Mouse (Mus musculus): Measurements from ENCODE around the gene Ubald2. TPM values are rescaled to one million over a fixed set of nuclear protein-coding genes. Genes with fewer than 3 reads are reported as not detected.

Ubald2 gene
- polyA plus RNA-seq (2014; fragmentation: Illumina TruSeq; extraction: RNeasy Lipid Tissue Mini Kit (QIAGEN cat#74804); ENCODE audit: low replicate concordance): 7.6 TPM

DNA sequence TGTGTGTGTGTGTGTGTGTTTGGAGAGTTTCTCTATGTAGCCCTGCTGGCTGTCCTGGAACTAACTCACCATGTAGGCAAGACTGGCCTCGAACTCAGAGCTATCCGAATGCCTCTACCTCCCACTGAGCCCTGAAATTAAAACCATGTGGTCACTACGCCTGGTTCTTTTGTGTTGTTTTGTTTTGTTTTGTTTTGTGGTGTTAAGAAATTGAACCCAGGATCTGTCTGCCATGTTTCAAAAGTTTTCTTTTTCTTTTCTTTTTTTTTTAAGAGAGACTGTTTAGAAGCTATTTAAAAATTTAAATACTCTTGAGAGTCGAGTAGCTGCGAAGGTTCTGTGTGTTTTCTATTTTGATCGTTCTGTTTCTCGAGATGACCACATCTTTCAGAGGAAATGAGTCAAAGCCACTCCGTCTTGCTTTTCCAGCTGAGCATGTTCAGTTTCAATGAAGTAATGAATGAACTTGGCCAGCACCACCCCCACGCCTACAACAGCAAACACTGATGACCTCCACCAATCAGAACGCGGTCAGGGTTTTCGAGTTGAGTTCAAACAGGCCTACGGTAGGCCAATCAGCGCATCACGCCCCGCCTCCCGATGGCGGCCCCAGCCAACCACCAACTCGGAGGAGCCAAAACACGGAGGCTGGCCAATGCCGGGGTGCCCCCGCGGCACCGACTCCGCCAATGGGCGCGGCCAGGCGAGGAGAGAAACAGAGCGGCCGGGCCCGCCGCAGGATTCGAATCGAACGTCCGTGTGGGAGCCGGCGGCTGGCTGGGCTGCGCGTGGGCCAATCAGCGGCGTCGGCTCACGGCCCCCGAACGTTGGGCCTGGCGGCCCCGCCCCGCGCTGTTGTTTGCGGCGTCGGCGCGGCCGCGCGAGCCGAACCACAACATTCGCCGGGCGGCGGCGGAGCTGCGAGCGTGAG is at the start of gene Ubald2:
Gene Ubald2 (plus strand): TSS at position 739 of the 931 bp plus-strand sequence.

DNA sequence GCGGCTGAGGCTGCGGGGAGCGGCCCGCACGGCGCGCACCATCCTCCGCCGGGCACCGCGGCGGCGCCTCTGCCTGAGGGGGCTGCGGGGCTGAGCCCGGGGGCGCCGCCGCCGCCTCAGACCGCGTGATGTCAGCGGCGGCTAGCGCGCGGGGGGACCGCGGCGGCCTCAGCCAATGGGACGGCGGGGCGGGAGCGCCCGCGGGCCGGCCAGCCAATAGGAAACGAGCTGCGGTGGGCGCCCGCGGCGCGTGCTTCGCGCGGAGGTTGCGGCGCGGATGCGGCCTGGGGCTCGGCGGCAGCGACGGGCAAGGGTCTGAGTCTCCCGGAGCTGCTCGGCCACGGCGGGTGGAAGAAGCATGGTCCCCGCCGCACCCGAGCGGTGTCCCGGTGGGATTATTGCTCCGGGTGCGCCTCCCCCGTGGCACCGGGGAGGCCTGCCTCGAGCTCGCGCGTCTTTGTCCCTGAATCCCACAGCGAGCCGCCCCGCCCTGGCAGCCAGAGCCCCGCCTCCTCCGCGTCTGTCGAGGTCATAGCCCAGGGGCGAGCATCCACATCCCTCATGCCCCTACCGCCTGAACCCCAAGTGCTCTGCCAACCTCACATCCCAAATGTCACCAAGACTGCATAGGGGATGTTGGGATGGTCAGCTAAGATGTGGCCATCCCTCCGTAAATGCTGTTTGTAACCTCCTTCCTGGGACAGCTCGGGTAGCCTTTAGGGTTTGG is 20.8 kb upstream of the Ubald2 start, which contains the start of gene Rnf157:
Gene Rnf157 (minus strand): TSS at position 129 of the 727 bp plus-strand sequence.

DNA sequence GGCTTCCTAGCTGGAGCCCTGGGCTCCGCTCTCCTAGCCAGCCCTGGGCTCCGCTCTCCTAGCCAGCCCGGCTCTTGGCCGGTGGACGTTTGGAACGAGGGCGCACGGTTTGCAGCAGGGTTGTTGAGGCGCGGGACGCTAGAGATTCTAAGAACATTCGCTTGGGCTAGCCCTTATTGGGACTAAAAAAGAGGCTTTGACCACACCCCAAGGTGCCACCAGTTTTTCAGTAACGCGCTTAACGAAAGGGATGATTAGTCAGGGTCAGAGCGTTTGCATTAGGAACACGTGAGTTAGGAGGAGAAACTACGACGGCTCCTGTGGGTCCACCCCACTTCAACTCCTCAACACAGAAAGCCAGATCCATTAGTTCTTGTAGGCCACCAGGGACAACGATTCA is 32.2 kb downstream of the Ubald2 start, which contains the start of gene Qrich2:
Gene Qrich2 (minus strand): TSS at position 101 of the 400 bp plus-strand sequence.

Other genes starting within 250 kb of the Ubald2 start
- gene Ten1, start 235.2 kb upstream of the Ubald2 start, polyA plus RNA-seq (2014; fragmentation: Illumina TruSeq; extraction: RNeasy Lipid Tissue Mini Kit (QIAGEN cat#74804); ENCODE audit: low replicate concordance): 1.2 TPM
- 380 TPM for gene Acox1, start 235.0 kb upstream of the Ubald2 start, polyA plus RNA-seq (2014; fragmentation: Illumina TruSeq; extraction: RNeasy Lipid Tissue Mini Kit (QIAGEN cat#74804); ENCODE audit: low replicate concordance)
- not detected for gene Evpl, start 196.0 kb upstream of the Ubald2 start, polyA plus RNA-seq (2014; fragmentation: Illumina TruSeq; extraction: RNeasy Lipid Tissue Mini Kit (QIAGEN cat#74804); ENCODE audit: low replicate concordance)
- gene Srp68, start 159.9 kb upstream of the Ubald2 start, polyA plus RNA-seq (2014; fragmentation: Illumina TruSeq; extraction: RNeasy Lipid Tissue Mini Kit (QIAGEN cat#74804); ENCODE audit: low replicate concordance): 4.7 TPM
- gene Galr2, start 153.2 kb upstream of the Ubald2 start, polyA plus RNA-seq (2014; fragmentation: Illumina TruSeq; extraction: RNeasy Lipid Tissue Mini Kit (QIAGEN cat#74804); ENCODE audit: low replicate concordance): not detected
- gene Exoc7, start 126.9 kb upstream of the Ubald2 start, polyA plus RNA-seq (2014; fragmentation: Illumina TruSeq; extraction: RNeasy Lipid Tissue Mini Kit (QIAGEN cat#74804); ENCODE audit: low replicate concordance): 2.3 TPM
- gene Foxj1, start 98.7 kb upstream of the Ubald2 start, polyA plus RNA-seq (2014; fragmentation: Illumina TruSeq; extraction: RNeasy Lipid Tissue Mini Kit (QIAGEN cat#74804); ENCODE audit: low replicate concordance): not detected
- gene Rnf157, start 21.1 kb upstream of the Ubald2 start, polyA plus RNA-seq (2014; fragmentation: Illumina TruSeq; extraction: RNeasy Lipid Tissue Mini Kit (QIAGEN cat#74804); ENCODE audit: low replicate concordance): 0.26 TPM
- not detected for gene Qrich2, start 32.1 kb downstream of the Ubald2 start, polyA plus RNA-seq (2014; fragmentation: Illumina TruSeq; extraction: RNeasy Lipid Tissue Mini Kit (QIAGEN cat#74804); ENCODE audit: low replicate concordance)
- gene Prpsap1, start 60.1 kb downstream of the Ubald2 start, polyA plus RNA-seq (2014; fragmentation: Illumina TruSeq; extraction: RNeasy Lipid Tissue Mini Kit (QIAGEN cat#74804); ENCODE audit: low replicate concordance): 84.6 TPM
- gene Sphk1, start 96.8 kb downstream of the Ubald2 start, polyA plus RNA-seq (2014; fragmentation: Illumina TruSeq; extraction: RNeasy Lipid Tissue Mini Kit (QIAGEN cat#74804); ENCODE audit: low replicate concordance): 0.85 TPM
- gene Ube2o, start 147.4 kb downstream of the Ubald2 start, polyA plus RNA-seq (2014; fragmentation: Illumina TruSeq; extraction: RNeasy Lipid Tissue Mini Kit (QIAGEN cat#74804); ENCODE audit: low replicate concordance): 0.78 TPM
- gene Aanat, start 152.3 kb downstream of the Ubald2 start, polyA plus RNA-seq (2014; fragmentation: Illumina TruSeq; extraction: RNeasy Lipid Tissue Mini Kit (QIAGEN cat#74804); ENCODE audit: low replicate concordance): not detected
- not detected for gene Rhbdf2, start 192.9 kb downstream of the Ubald2 start, polyA plus RNA-seq (2014; fragmentation: Illumina TruSeq; extraction: RNeasy Lipid Tissue Mini Kit (QIAGEN cat#74804); ENCODE audit: low replicate concordance)
- not detected for gene Prcd, start 219.4 kb downstream of the Ubald2 start, polyA plus RNA-seq (2014; fragmentation: Illumina TruSeq; extraction: RNeasy Lipid Tissue Mini Kit (QIAGEN cat#74804); ENCODE audit: low replicate concordance)
- 0.22 TPM for gene Cygb, start 220.2 kb downstream of the Ubald2 start, polyA plus RNA-seq (2014; fragmentation: Illumina TruSeq; extraction: RNeasy Lipid Tissue Mini Kit (QIAGEN cat#74804); ENCODE audit: low replicate concordance)